Mouse (Mus musculus): ENCODE measurements at regions not wholly inside any gene's neighbourhood (a gene's known extent, or its start where the extent isn't known, plus 50 kb on each side); places are given as distances from the start of the nearest gene placed in this dataset.

DNA sequence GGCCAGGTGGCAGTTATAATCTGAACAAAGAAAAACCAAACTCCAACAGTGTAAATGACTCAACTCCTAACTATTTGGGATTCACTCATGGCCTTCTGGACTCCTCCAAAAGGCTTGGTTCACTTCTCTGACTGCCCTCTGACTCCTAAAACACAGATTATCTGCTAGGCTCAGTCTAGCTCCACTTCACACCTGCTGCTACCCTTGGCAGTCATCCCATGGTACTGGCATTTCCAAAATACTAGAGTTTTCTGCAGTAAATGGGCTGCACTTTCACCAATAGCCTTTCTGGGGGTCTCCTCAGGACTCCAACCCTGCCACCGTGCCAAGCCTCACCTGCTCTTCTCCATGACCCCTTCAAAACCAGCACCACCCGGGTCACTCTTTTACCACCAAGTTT is 237.6 kb downstream of the Efnb2 start:
- TF ChIP-seq CTCF (IDR thresholded peaks at IDR 0.05) = no peak
- TF ChIP-seq EP300 (IDR thresholded peaks at IDR 0.05) = no peak

All from lung, postnatal 0 days (tissue).